Mouse (Mus musculus) megakaryocyte, embryonic 14.5 days (primary cell): ENCODE data around the gene Mybphl. TPM values are rescaled to one million over a fixed set of nuclear protein-coding genes. Genes with fewer than 3 reads are reported as not detected.
A peak's percentile ranks its signal among the peaks of the same experiment; 100 is the strongest.

Experiments
- H3K27me3 ChIP-seq: replicated peaks from 2 replicates; pipeline ENCODE3; 2012; ENCODE audit warnings: inconsistent platforms
- H3K36me3 ChIP-seq: replicated peaks from 2 replicates; pipeline ENCODE3; 2012; ENCODE audit warnings: low read length, inconsistent platforms, mixed read lengths
- H3K4me1 ChIP-seq: 2 replicates; pipeline ENCODE4 v1.6.1; 2012; ENCODE audit warnings: inconsistent platforms
- H3K4me3 ChIP-seq: replicated peaks from 2 replicates; pipeline ENCODE3; 2012; ENCODE audit warnings: moderate library complexity, mild to moderate bottlenecking, inconsistent platforms
- H3K9me3 ChIP-seq: 2 replicates; pipeline ENCODE4 v1.6.1; 2012; ENCODE audit warnings: inconsistent platforms
- FLI1 ChIP-seq: IDR thresholded peaks from 2 replicates; pipeline ENCODE4 v1.6.1; 2012; ENCODE audit warnings: low read length, inconsistent platforms, mixed read lengths
- GATA1 ChIP-seq: IDR thresholded peaks from 3 replicates; pipeline ENCODE4 v1.6.1; 2012; ENCODE audit warnings: mixed read lengths, low read length, inconsistent platforms, borderline replicate concordance
- polyA plus RNA-seq: library from polyadenylated mRNA; stranded (reverse); fragments of >175 nt; gene quantifications from 2 replicates; pipeline ENCODE4 v1.2.3, GENCODE M21; 2012; ENCODE audit warnings: low replicate concordance; ENCODE audit not compliant: insufficient read depth

Mybphl gene
- polyA plus RNA-seq, 1 experiment: not detected

DNA sequence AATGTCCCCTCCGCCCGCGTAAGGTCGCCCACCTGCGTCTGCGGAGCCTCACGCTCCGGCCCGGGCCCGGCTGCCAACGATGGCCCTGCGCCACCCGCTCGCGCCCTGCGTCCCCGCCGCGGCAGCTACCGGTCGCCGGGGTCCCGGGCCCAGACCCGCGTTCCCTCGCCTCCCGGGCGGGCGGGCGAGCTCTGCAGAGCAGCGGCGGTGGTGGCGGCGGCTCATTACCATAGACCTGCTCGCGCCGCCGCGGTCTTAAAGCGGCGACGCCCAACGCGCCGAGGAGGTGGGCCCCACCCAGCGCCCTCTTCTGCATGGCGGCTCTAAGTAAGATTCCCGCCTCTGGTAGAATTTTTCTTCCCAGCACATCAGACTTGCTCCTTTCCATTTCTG is 51.1 kb downstream of the Mybphl start:
- peaks cover 78% of the 10 kb centered on the region for H3K27me3 ChIP-seq
- H3K36me3 ChIP-seq: peaks cover 17% of the 10 kb centered on the region
- TF ChIP-seq GATA1: no peak
- peaks cover 38% of the 10 kb centered on the region for H3K4me1 ChIP-seq
- H3K4me3 ChIP-seq: peak overlapping the region; percentile 91
- peaks cover 36% of the 10 kb centered on the region for H3K9me3 ChIP-seq

DNA sequence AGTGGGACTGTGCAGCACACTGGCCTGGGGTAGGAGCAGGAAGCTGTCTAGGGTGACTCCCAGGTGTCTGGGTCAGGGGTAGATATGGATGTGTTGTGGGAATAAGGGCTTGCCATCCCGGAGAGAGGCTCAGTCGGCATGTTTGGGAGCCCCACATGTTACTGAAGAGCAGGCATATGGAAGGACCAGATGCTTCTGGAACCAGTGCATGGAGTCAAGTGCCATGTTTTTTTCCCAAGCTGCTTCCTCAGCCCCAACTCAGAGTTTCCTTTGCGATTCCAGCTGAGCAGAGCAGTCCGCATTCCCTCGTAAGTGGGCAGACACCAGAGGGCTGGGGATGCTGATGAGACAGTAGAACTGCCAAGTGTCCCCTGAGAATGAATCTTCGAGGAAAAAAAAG is 58.3 kb downstream of the Mybphl start:
- Histone ChIP-seq H3K9me3 (no peaks in the 10 kb centered on the region), H3K36me3 (peaks cover 39% of the 10 kb centered on the region), H3K4me1 (peaks cover 29% of the 10 kb centered on the region), H3K27me3 (peaks cover 19% of the 10 kb centered on the region), H3K4me3 (no peak overlapping the region)
- TF ChIP-seq FLI1 (no peak), GATA1 (no peak)

DNA sequence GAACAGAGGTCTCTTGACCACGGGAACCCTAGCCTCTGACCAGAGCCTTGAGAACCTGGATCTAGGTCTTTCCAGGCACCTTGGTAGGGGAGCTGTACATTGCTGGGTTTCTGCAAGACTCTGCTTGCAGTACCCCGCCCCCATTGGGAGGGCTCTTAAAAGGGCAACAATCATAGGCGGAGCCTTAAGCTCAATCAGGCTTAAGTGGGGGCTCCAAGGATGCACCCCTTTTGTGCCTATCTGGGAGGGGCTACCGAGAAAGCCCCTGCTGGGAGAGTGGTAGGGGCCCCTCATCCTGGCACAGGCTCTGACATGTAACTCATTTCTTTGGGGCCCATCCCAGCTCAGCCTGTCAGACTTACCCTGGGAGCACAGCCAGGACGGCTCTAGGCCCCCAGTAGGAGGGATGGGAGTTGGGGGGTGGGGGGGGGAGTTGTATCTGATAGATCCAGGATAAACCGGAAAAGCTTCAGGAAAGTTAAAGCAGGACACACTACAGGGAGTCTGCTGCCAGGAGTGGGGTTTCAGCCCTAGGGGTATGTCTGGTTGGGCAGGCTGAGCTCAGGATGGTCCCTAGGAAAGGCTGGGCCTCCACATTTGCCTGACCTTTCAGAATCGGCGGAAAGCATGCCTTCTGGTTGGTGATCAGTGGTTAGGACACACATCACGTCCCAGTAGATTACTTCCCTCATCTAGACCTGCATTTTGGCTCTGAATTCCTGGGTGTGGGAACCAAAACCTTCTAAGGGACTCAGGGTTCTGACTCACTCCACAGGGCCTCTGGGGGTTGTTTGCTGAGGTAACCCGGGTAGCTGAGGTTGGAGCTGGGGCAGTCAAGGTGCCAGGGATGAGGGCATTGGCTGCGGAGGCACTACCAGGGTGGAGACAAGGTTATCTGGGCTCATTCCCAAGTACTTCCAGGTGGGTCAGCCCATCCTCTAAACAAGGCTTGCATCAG is 59.4 kb downstream of the Mybphl start:
- H3K9me3 ChIP-seq: no peaks in the 10 kb centered on the region
- H3K27me3 ChIP-seq: peaks cover 13% of the 10 kb centered on the region
- H3K4me3 ChIP-seq: no peak overlapping the region
- TF ChIP-seq GATA1: no peak
- TF ChIP-seq FLI1: no peak
- peaks cover 25% of the 10 kb centered on the region for H3K4me1 ChIP-seq
- peaks cover 50% of the 10 kb centered on the region for H3K36me3 ChIP-seq

DNA sequence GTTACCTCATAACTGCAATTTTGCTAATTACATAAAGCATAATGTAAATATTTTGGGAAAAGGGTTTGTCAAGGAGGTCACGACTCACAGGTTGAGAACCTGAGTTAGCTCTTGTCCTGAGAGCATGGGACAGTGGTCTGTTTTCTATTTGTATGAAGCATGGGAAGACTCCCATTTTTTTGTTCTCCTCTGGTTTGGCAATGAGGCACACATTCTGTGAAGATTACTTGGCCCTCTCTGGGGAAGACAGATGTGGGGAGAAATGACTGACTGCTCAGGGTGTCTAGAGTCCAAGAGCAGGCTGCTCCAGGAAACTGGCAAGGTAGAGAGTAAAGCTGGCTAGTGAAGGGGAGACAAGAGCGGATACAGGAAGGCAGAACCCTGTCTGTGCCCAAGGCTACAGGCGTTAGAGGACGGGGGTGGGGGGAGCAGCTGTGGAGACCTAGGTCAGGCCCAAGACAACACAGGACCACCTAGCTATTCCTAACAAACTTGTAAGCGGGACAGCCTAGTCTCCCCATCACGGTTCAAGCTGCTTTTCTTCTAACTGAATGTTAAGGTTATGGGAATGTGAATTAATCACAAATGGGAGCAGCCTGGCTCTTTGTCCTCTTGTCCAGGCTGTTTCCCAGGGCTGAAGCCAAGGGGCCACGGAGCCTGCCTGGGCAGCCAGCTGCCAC is 60.4 kb downstream of the Mybphl start:
- Histone ChIP-seq H3K36me3 (peaks cover 60% of the 10 kb centered on the region), H3K27me3 (peaks cover 8% of the 10 kb centered on the region), H3K4me1 (peaks cover 25% of the 10 kb centered on the region), H3K9me3 (no peaks in the 10 kb centered on the region), H3K4me3 (no peak overlapping the region)
- TF ChIP-seq FLI1: no peak
- no peak for TF ChIP-seq GATA1

DNA sequence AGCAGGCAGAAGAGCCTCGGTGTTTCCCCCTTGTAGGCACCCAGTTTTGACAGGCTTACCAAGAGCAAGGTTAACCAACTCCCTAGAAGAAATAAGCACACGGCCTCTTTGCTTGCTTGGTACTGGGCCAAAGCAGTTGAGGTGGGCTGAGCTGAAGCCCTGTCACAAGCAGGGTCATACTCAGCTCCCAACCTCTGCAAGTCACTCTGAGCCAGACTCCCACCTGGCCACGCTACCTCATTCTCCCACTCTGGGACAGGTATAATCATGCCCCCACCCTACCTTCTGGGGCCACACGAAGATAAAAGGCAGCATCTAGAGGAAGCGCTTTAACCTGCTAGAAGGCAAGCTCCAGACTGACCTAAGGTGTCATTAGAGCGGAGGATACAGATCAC is 60.9 kb downstream of the Mybphl start:
- TF ChIP-seq GATA1: no peak
- TF ChIP-seq FLI1: no peak
- Histone ChIP-seq H3K4me1 (peaks cover 25% of the 10 kb centered on the region), H3K36me3 (peaks cover 63% of the 10 kb centered on the region), H3K27me3 (peaks cover 5% of the 10 kb centered on the region), H3K9me3 (no peaks in the 10 kb centered on the region), H3K4me3 (no peak overlapping the region)

Other genes with a start within 250 kb of the Mybphl start
- 4.0 TPM in 1 of 2 replicates, not detected in the other for gene Gnai3, start 218.8 kb upstream of the Mybphl start, polyA plus RNA-seq
- gene Gpr61, start 210.0 kb upstream of the Mybphl start, polyA plus RNA-seq: not detected in 2 replicates
- gene Amigo1, start 178.6 kb upstream of the Mybphl start, polyA plus RNA-seq: not detected in 2 replicates
- gene Cyb561d1, start 163.7 kb upstream of the Mybphl start, polyA plus RNA-seq: 3.3 and 3.9 TPM in 2 replicates
- 7.8 and 14.9 TPM in 2 replicates for gene Atxn7l2, start 154.0 kb upstream of the Mybphl start, polyA plus RNA-seq
- not detected in 2 replicates for gene Sypl2, start 138.3 kb upstream of the Mybphl start, polyA plus RNA-seq
- gene Psma5, start 108.0 kb upstream of the Mybphl start, polyA plus RNA-seq: 6.0 TPM in 1 of 2 replicates, not detected in the other
- 11.0 and 16.3 TPM in 2 replicates for gene Sort1, start 80.8 kb upstream of the Mybphl start, polyA plus RNA-seq
- 54.5 and 57.7 TPM in 2 replicates for gene Psrc1, start 18.9 kb downstream of the Mybphl start, polyA plus RNA-seq
- gene Celsr2, start 50.6 kb downstream of the Mybphl start, polyA plus RNA-seq: 7.8 TPM in 2 replicates
- gene Sars, start 80.3 kb downstream of the Mybphl start, polyA plus RNA-seq: 65.4 and 129 TPM in 2 replicates
- not detected in 2 replicates for gene 1700013F07Rik, start 169.2 kb downstream of the Mybphl start, polyA plus RNA-seq
- gene 5330417C22Rik, start 171.6 kb downstream of the Mybphl start, polyA plus RNA-seq: not detected in 2 replicates
- gene Tmem167b, start 197.6 kb downstream of the Mybphl start, polyA plus RNA-seq: 1.2 and 2.1 TPM in 2 replicates
- 1.4 TPM in 1 of 2 replicates, not detected in the other for gene Taf13, start 206.8 kb downstream of the Mybphl start, polyA plus RNA-seq
- 0.12 TPM in 1 of 2 replicates, not detected in the other for gene Wdr47, start 226.4 kb downstream of the Mybphl start, polyA plus RNA-seq